Mouse (Mus musculus): ENCODE results near the gene Tmem87a. TPM values are rescaled to one million over a fixed set of nuclear protein-coding genes. Genes with fewer than 3 reads are reported as not detected.

Tmem87a gene
- total RNA-seq, 2 experiments from 2014 or later = 31.4 to 51.8 TPM

- no peak for DNase-seq
- peak within 1 kb of the TSS; percentile 79 for H3K4me3 ChIP-seq
- H3K27ac ChIP-seq = peak within 1 kb of the TSS; percentile 99
- intact Hi-C loops (cut with DNase I) = loop anchor here (5.0 kb wide), 2 partner anchors 39 to 164 kb away; partner anchors contain the start of gene Snap23
- no peak for TF ChIP-seq CTCF (IDR thresholded peaks at IDR 0.05)
Observed at GRCm38 (mm10) chr2:120403653-120403985, 294 bp downstream of the Tmem87a start, which contains the start of gene Ganc. Gene Ganc, plus strand, starts transcription at chr2:120403896.

DNA sequence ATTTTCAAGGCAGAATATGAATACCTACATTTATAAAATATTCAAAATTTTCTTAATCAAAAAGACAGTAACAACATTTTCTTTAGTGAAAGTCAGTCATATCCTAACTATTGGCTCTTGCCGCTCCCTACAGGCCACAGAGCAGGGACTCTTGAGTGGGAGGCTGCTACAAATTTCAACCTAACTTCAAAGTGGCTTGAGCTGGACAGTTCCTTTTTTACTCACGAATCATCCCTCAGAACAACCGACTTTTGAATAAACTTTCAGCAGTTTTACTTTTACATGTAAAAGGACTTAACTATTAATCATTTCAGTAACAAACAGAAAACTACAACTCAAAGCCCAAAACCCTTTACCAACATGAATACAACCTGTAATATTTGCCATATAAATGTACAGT lies 1.1 kb downstream of the Tmem87a start:
- intact Hi-C loops (cut with DNase I) = loop anchor here (5.0 kb wide), 2 partner anchors 39 to 164 kb away; partner anchors contain the start of gene Snap23
- no peak for DNase-seq
- Histone ChIP-seq H3K27ac (peak overlapping the region; percentile 99), H3K4me3 (peak overlapping the region; percentile 79)
- TF ChIP-seq CTCF (IDR thresholded peaks at IDR 0.05) = no peak

DNA sequence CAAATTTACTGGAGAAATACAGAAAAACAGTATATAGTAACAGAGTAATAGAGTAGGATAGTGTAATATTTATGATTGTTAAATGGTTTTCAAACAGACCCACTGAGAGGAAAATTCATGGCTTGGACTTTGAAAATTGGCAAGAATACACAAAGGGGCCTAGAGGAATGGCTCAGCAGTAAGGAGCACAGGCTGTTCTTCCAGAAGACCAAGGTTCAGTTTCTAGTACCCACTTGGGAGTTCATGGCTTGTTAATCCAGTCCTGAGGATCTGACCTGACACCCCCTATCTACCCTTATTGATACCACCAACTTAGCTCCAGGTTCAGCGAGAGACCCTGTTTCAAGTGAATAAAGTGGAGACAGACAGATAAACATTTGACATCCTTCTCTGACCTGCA lies 6.0 kb downstream of the Tmem87a start:
- Histone ChIP-seq H3K4me3 (peak overlapping the region; percentile 2; the same call in 1 of the 2 replicates), H3K27ac (peak overlapping the region; percentile 85)
- no peak for TF ChIP-seq CTCF (IDR thresholded peaks at IDR 0.05)
- intact Hi-C loops (cut with DNase I) = no loop called here
- DNase-seq = no peak

DNA sequence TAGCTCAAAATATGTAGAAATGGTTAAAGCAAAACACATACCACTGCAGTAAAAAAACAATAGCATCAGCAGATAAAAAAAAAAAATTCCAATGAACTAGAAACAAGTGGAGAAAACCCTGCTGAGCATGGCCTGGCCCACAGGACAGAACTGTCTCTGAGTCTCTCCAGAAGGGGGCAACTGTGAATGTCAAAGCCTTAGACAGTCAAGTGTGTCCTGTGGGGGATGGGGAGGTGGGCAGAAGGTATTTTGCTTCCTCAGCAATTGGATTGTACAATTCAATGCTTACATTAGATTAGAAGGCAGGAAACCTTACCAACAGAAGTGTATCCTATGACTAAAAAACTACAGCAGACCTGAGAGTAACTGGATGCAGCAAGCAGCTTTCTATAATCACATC lies 11.5 kb downstream of the Tmem87a start:
- no peak for TF ChIP-seq CTCF (IDR thresholded peaks at IDR 0.05)
- H3K27ac ChIP-seq = peak overlapping the region; percentile 86
- no peak for DNase-seq
- H3K4me3 ChIP-seq = no peak overlapping the region
- intact Hi-C loops (cut with DNase I) = no loop called here

GRCm38 (mm10) chr2:120390934-120391333 lies 13.0 kb downstream of the Tmem87a start:
- no peak for DNase-seq
- intact Hi-C loops (cut with DNase I) = no loop called here
- peak overlapping the region; percentile 86 for H3K27ac ChIP-seq
- no peak overlapping the region for H3K4me3 ChIP-seq
- TF ChIP-seq CTCF (IDR thresholded peaks at IDR 0.05) = no peak; the same call in 1 of the 2 replicates

- H3K27ac ChIP-seq = peak overlapping the region; percentile 86
- no peak for TF ChIP-seq CTCF (IDR thresholded peaks at IDR 0.05)
- peak; percentile 44 for DNase-seq
- intact Hi-C loops (cut with DNase I) = no loop called here
- peak overlapping the region; percentile 23 for H3K4me3 ChIP-seq
Observed at GRCm38 (mm10) chr2:120389376-120389775, 14.5 kb downstream of the Tmem87a start.

GRCm38 (mm10) chr2:120387291-120387690 lies 16.6 kb downstream of the Tmem87a start:
- no peak for DNase-seq
- intact Hi-C loops (cut with DNase I) = no loop called here
- no peak overlapping the region for H3K4me3 ChIP-seq

GRCm38 (mm10) chr2:120386264-120386663 lies 17.6 kb downstream of the Tmem87a start:
- no peak for DNase-seq
- no peak for TF ChIP-seq CTCF (IDR thresholded peaks at IDR 0.05)
- intact Hi-C loops (cut with DNase I) = no loop called here

More at GRCm38 (mm10) chr2:120387291-120387690, 16.6 kb downstream of the Tmem87a start:
- no peak for TF ChIP-seq CTCF (IDR thresholded peaks at IDR 0.05)
- peak overlapping the region; percentile 86 for H3K27ac ChIP-seq

DNA sequence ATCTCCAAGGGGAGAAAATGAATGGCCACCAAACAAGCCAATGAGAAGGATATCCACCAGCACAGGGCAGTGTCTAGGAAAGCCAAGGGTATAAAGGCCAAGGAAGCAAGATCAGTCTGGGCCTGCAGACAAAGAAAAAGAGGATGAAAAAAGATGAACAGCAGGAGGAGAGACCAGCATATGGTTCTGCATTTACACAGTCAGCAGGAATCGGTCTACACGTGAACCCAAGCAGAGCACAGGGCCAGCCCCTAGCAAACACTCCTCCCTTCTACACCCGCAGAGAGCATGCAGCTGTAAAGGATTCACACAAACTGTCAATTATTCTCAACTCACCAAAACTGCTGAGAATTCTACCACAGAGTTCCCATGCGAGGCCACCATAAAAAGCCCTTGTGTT lies 30.1 kb downstream of the Tmem87a start:
- DNase-seq = no peak
- intact Hi-C loops (cut with DNase I) = no loop called here
- TF ChIP-seq CTCF (IDR thresholded peaks at IDR 0.05) = no peak
- no peak overlapping the region for H3K27ac ChIP-seq
- H3K4me3 ChIP-seq = no peak overlapping the region

More at GRCm38 (mm10) chr2:120386264-120386663, 17.6 kb downstream of the Tmem87a start:
- Histone ChIP-seq H3K4me3 (no peak overlapping the region), H3K27ac (peak overlapping the region; percentile 86; the same call in 1 of the 2 replicates)

DNA sequence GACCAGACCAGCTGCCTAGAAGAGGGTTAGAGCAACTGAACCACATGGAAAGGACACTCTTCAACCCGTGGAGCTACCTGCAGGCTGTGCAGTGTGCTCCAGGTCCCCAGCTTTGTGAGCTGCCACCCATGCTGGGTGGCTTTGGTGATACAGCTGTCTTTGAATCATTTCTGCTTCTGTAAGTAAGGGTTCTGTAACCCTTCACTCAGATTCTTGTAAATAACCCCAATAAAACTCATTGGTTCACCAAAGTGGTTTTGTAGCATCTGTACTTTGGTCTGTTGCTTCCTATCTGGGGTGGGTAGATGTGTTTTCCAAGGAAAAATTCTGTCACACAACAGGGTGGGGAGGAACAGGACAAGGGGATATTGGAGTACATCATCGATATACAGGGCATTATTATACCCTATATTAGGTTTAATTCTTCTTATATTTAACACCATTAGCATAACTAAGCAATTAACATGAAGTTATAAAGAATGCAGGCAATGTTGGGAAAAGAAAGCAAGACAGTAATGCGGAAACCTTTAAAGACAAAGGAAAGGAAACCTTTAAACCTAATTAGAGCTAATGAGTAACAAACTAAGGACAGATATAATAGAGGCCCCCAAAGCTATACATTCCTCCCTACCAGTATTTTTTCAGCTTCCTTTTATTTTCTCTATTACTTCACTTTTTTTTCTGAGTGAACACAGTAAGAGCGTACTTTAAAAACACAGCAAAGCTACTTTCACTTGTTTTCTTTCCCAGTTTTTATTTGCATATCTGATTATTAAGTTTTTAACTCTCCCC lies 36.3 kb downstream of the Tmem87a start:
- Histone ChIP-seq H3K27ac (peak overlapping the region; percentile 74), H3K4me3 (no peak overlapping the region)
- no peak for TF ChIP-seq CTCF (IDR thresholded peaks at IDR 0.05)
- no peak for DNase-seq
- intact Hi-C loops (cut with DNase I) = no loop called here

DNA sequence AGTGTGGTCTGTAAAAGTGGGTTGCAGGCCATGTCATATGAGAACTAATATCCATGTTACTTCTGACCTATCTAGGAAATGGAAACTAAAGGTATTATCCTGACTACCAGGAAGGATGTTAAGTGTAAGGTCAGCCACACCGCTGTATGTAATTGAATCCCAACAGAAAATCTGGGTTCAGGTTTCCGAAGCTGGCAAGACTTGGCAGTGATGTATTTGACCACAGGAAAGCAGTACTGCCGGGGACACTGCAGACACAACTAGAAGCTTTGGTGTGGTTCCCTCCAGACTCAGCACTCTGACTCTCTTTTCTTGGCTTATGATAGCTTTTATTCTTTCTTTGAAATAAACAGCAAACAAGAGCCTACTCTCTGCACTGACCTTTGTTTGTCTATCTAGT lies 37.4 kb downstream of the Tmem87a start:
- intact Hi-C loops (cut with DNase I) = no loop called here
- TF ChIP-seq CTCF (IDR thresholded peaks at IDR 0.05) = no peak
- H3K27ac ChIP-seq = peak overlapping the region; percentile 74
- DNase-seq = peak; percentile 61
- no peak overlapping the region for H3K4me3 ChIP-seq

GRCm38 (mm10) chr2:120360425-120360824 lies 43.5 kb downstream of the Tmem87a start:
- intact Hi-C loops (cut with DNase I) = no loop called here
- Histone ChIP-seq H3K27ac (no peak overlapping the region), H3K4me3 (no peak overlapping the region)
- TF ChIP-seq CTCF (IDR thresholded peaks at IDR 0.05) = no peak
- no peak for DNase-seq
